Mouse (Mus musculus) left cerebral cortex, postnatal 25 days (tissue): Measurements from ENCODE around the gene Gm38431. TPM values are rescaled to one million over a fixed set of nuclear protein-coding genes. Genes with fewer than 3 reads are reported as not detected.
"Not testable (repeated sequence)": the region's sequence is repeated elsewhere in the genome, so short reads cannot be mapped to it uniquely, and the experiment has no call there.

Source experiments
- DNase-seq, 2 experiments: peaks; one replicate each; pipeline ENCODE4 v3.0.0; 2022; ENCODE audit warnings: low spot score in 2 of 2, mixed read lengths in 1 of 2
- intact Hi-C: fragments of 180-260 bp; cut with DNase I; formaldehyde crosslinking; loops from one replicate; pipeline ENCODE4 v1.15.1; 2025
- total RNA-seq, 2 experiments: library from RNA; stranded (reverse); gene quantifications; 2 replicates each; pipeline ENCODE4 v1.2.3; 2021

The Gm38431 gene
- total RNA-seq, 2 experiments from 2014 or later, result 1.6 to 3.0 TPM

DNA sequence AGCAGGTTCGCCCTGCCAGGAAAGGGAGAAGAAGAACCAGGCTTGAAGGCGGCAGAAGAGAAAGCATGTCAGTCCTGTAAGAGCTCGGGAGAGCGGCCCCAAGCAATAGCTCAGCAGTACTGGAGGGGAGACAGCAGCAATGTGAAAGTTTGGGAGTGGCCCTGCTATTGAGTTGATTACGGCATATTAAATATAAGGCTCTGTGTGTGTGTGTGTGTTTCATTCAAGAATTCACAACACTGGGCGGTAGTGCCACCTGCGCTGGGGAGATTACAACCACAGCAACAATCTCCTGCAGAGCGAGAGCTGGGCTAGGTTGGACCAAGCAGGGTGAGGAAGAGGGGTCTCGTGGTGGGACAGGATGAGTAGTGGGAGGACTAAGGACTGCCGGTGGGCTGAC, 40.2 kb downstream of the Gm38431 start:
- intact Hi-C loops, result no loop called here
- DNase-seq, result no peak

DNA sequence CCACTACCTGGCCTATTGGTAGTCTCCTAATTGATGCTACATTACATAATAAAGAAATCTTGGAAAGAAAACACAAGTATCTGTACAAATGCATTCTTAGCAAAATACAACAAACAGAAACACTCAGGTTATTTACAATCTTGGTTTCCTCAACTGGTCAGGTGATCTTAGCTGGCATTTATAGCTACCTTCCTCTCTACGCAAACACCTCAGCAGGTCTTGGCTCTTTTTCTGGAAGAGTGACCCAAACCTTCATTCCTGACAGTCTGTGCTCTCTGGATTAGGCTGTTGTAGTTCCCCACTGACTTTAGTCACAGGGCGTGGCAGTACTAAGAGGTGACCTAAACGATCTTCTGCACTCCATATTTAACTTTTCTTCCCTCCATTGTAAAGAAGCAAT, 46.6 kb downstream of the Gm38431 start:
- intact Hi-C loops, result no loop called here
- DNase-seq, result no peak

DNA sequence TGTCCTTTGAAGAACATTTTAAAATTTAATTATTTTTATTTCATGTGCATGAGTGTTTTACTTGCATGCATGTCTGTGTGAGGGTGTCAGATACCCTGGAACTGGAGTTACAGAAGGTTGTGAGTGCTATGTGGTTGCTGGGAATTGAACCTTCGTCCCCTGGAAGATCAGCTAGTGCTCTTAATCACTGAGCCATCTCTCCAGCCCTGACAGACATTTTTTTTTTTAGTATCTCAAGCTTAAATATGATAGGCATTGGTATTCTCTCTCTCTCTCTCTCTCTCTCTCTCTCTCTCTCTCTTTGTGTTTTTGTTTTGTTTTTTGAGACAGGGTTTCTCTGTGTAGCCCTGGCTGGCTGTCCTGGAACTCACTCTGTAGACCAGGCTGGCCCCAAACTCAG, 47.0 kb downstream of the Gm38431 start:
- DNase-seq, intact Hi-C loops: not testable (repeated sequence)

DNA sequence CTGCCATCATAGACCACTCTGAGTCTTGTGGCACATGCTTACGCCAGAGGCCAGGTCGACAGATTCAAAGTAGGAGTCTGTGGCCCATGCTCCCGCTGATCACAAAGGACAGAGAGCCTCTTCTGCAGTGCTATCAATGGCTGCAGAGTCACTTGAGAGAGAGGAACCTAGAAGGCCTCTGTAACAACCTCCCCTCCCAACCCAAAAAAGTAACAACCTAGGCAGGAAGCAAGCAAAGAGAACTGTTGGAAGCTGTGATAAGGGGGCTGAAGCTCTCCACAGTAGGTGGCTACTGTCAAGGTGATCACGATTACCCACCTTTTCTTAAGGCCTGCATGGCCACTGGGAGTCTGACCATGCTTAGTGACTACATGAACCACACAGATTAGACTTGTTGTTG, 48.2 kb downstream of the Gm38431 start:
- DNase-seq, result no peak

DNA sequence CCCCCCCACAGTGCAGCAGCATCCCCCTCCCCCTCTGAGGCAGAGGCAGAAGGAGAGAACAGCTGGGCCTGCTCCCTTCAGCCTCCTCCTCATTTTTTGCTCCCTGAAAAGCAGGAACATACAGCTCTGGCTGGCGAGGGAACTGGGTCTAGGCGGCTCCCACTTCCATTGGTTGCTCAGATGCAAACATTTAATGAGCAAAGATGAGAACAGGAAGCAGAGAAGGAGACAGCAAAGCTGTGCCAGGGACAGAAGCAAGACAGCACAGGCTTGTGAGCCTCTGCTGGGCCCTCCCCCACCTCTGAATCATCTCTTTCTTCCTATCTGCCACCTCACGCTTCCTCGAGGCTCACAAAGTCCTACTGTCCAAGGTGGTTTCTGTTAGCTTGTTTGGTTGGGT, 50.5 kb downstream of the Gm38431 start:
- intact Hi-C loops, result loop anchor here (1.0 kb wide), 2 partner anchors 9 to 22 kb away; partner anchors contain the start of gene Icam5

More for the DNA sequence above, 48.2 kb downstream of the Gm38431 start:
- intact Hi-C loops, result no loop called here

DNA sequence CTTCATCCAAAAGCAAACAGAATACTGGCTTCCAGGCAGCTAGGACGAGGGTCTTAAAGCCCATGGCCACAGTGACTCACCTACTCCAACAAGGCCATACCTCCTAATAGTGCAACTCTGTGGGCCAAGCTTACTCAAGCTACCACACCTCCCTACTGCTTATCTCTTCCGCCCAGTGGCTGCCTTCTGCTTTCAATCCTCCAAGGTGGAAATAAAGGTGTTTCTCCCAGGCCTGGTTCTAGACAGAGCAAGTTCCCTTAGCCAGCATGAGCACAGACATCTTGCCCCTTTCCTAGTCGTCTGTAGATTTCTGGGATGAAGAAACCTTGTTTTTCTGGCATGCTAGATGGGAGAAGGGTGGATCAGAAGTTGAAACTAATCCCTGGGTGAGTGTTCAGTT, 52.0 kb downstream of the Gm38431 start:
- DNase-seq, result peak in 1 of 2 experiments; percentile 9
- intact Hi-C loops, result no loop called here

More for the DNA sequence above, 50.5 kb downstream of the Gm38431 start:
- peak; percentile 83 to 97 for DNase-seq

DNA sequence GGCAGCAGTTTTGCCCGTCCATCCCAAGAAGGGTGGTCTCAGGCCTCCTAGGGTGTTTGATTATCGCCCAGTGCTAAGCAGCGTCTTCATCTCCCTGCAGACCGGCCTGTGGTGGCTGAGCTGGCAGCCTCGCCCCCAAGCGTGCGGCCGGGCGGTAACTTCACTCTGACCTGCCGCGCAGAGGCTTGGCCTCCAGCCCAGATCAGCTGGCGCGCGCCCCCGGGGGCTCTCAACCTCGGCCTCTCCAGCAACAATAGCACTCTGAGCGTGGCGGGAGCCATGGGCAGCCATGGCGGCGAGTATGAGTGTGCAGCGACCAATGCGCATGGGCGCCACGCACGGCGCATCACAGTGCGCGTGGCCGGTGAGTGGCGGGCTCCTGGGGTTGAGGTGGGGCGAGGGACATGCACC, 54.3 kb downstream of the Gm38431 start:
- DNase-seq, result peak in 1 of 2 experiments; percentile 42
- intact Hi-C loops, result loop anchor here (2.0 kb wide), 1 partner anchor 59 kb away; no protein-coding TSS in a partner anchor

DNA sequence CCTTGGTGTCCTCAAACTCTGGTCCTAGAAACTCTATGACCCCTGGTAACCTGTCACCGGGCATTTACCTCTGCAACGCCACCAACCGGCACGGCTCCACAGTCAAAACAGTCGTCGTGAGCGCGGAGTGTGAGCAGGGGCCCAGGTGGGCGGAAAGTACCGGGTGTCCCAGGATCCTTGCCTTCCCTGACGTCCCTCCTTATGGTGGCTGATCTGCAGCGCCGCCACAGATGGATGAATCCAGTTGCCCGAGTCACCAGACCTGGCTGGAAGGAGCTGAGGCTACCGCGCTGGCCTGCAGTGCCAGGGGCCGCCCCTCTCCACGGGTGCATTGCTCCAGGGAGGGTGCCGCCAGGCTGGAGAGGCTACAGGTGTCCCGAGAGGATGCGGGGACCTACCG, 55.1 kb downstream of the Gm38431 start:
- DNase-seq, result peak in 1 of 2 experiments; percentile 31
- intact Hi-C loops, result loop anchor here (1.0 to 2.0 kb wide), 2 partner anchors 27 to 60 kb away; no protein-coding TSS in a partner anchor

DNA sequence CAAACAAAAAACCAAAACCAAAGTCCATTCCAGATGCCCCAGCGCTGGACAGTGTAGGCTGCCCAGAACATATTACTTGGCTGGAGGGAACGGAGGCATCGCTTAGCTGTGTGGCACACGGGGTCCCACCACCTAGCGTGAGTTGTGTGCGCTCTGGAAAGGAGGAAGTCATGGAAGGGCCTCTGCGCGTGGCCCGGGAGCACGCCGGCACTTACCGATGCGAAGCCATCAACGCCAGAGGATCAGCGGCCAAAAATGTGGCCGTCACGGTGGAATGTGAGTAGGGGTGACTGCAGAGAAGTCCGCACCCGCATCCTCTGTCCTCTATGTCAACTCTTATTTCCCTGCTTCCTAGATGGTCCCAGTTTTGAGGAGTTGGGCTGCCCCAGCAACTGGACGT, 55.6 kb downstream of the Gm38431 start:
- intact Hi-C loops, result loop anchor here (1.0 to 2.0 kb wide), 2 partner anchors 27 to 61 kb away; no protein-coding TSS in a partner anchor
- no peak for DNase-seq

DNA sequence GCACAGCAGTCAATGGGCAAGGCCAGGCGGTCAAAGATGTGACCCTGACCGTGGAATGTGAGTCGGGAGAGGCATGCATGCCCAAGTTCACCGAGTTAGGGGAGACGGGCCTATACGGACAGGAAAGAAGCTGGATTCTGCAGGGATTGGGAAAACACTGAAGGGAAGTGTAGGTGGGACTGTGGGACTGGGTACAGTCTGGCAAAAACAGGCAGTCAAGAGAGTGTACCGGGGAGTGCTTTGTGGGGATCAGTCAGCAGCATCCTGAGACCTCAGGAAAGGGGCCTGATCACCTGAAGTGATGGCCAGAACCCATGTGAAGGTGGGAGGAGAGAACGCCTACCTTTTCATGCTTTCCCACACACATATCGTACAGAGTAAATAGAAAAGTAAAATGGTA, 56.2 kb downstream of the Gm38431 start:
- intact Hi-C loops, result no loop called here
- DNase-seq, result peak in 1 of 2 experiments; percentile 58

DNA sequence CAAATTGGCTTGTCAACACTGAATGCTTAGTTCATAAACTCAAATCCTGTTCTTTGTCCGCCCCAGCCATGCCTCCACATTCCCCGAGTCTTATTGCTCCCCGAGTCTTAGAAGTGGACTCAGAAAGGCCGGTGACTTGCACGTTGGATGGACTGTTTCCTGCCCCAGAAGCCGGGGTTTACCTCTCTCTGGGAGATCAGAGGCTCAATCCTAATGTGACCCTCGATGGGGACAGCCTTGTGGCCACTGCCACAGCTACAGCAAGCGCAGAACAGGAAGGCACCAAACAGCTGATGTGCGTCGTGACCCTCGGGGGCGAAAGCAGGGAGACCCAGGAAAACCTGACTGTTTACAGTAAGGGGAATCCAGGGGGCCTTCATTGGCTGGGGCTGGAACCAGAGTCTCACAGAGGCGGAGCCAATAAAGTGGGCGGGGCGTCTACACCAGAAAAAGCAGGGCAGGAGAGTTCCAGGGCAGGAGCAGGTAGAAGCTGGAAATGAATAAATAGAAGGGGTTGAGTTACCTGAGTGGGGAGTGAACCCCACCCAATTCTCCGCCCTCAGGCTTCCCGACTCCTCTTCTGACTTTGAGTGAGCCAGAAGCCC, 57.2 kb downstream of the Gm38431 start:
- intact Hi-C loops, result no loop called here
- no peak for DNase-seq

DNA sequence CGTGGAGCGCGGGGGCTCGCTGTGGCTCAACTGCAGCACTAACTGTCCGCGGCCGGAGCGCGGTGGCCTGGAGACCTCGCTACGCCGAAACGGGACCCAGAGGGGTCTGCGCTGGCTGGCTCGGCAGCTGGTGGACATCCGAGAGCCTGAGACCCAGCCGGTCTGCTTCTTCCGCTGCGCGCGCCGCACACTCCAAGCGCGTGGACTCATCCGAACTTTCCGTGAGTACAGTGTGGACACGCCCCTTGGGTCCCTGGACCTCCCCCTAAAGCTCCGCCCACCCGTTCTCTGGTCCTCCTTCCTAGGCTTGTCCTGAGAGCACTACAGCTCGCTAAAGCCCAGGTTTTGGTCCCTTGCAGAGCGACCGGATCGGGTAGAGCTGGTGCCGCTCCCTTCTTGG, 58.7 kb downstream of the Gm38431 start:
- intact Hi-C loops, result no loop called here
- peak; percentile 71 to 81 for DNase-seq

DNA sequence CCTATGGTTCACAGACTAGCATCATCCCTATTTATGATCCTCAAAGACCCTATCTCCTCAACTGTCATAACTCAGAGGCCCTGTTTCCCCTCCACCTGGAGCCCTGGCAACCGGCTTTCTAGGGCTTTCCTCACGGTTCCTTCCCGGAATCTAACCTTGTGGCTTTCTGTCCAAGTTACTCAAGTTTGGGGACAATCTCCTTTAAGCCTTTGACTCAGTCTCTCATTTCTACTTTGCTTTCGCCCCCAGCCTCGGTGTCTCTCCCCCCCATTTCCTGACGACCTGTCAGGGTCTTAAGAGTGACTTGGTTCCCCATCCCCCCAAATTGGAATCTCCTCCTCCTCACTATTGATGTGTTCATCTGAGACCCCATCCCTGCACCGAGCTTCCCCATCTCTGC, 59.3 kb downstream of the Gm38431 start:
- DNase-seq, result no peak
- intact Hi-C loops, result loop anchor here (1.0 kb wide), 2 partner anchors 9 to 40 kb away; no protein-coding TSS in a partner anchor

DNA sequence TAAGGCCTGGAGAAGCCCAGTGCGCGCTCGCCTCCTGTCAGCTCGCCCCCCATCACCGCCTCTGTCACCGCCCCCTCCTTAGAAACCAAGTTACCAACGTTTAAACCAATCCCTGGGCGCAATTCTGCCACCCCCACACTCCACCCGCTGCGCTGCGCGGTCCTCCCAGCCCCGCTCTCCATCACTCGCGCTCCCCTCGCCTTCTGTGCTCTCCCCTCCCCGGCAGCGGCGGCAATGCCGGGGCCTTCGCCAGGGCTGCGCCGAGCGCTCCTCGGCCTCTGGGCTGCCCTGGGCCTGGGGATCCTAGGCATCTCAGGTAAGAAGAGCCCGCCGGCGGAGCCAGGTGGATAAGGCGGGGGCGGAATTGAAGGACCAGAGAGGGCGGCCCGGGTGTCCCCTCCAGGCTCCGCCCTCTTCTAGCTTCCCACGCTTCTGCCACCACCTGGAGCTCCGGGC, 59.9 kb downstream of the Gm38431 start, which contains the start of gene Icam5:
TSS of gene Icam5 (plus strand) at position 178 of the 456 bp plus-strand sequence.
- intact Hi-C loops, result loop anchor here (1.0 to 2.0 kb wide), 5 partner anchors 9 to 99 kb away; partner anchors contain the start of genes Gm38431 and Tyk2

DNA sequence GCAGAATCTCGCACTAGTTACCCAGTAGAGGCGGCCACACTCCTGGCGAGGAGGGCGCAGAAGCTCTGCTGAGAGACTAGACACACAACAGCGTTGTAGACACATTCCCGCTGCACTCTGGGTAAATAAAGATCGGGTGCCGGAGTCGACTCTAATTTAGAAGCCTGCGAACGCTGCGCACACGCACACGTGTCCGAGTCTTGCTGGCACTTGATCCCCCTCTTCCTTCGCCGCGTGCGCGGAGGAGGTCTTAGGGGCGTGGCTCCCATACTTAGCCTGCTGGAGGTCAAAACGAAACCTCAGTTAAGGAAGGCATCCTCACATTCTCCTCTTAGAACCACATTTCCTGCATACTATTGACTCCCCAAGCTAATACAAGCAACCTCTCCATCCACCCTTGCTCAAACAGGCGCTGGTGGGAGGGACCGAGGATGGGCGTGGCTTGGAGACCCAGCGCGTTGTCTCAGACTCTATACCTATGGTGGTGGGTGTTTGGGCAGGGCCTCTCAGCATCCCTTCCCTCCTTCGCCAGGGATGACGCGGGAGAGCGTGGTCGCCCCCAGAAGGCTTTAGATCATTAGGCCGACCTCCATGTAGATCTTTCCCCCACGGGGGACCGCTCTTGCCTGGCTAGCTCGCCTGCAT, 60.4 kb downstream of the Gm38431 start:
- intact Hi-C loops, result loop anchor here (1.0 to 2.0 kb wide), 3 partner anchors 32 to 99 kb away; partner anchors contain the start of genes Gm38431 and Tyk2
- DNase-seq, result peak; percentile 88 to 93

More for the DNA sequence above, 59.9 kb downstream of the Gm38431 start, which contains the start of gene Icam5:
- peak; percentile 84 to 95 for DNase-seq

DNA sequence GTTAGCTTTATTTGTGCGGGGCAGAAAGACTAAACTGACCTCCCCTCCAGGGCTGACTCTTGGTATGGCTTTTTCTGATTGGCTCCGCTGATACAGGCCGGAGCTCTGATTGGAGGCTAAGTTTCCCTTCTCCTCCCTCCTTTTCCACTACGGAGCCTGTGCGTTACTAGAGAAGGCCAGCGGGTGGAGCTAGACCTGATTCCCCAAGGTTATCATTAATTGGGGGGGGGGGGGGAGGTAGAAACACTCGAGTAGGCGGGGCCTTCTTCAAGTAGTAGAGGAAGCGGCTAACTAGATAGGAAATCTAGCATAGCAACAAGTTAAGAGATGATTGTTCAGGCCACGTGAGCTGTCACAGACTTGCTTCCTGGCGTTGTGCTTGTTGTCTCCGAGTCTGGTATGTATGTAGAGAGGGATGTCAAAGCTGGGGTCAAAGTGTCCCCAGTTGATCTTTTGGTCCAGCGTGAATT, 61.0 kb downstream of the Gm38431 start:
- intact Hi-C loops, result loop anchor here (1.0 to 2.0 kb wide), 3 partner anchors 32 to 100 kb away; partner anchors contain the start of genes Gm38431 and Tyk2
- DNase-seq, result peak; percentile 76 to 91

DNA sequence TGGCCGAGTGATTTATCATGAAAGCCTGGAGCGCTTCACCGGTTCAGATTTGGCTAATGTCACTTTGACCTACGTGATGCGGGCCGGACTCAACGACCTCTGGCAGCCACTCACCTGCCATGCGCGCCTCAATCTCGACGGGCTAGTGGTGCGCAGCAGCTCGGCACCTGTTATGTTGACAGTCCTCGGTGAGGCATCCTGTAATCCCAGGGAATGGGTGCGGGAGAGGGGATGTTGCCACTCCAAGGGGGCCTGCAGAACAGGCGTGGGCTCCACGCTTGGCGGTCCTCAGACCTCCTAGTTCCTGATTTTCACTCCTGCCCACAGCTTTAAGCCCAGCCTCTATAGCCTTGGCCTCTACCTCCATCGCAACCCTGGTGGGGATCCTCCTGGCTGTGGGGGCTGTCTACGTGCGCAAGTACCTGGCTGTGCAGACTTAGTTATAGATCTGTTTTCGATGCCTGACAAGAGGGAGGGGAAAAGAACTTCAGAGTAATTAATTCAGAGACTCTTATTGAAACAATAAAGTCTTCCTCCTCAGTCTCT, 61.7 kb downstream of the Gm38431 start:
- intact Hi-C loops, result loop anchor here (2.0 kb wide), 1 partner anchor 101 kb away; the partner anchor contains the start of gene Tyk2
- DNase-seq, result no peak

DNA sequence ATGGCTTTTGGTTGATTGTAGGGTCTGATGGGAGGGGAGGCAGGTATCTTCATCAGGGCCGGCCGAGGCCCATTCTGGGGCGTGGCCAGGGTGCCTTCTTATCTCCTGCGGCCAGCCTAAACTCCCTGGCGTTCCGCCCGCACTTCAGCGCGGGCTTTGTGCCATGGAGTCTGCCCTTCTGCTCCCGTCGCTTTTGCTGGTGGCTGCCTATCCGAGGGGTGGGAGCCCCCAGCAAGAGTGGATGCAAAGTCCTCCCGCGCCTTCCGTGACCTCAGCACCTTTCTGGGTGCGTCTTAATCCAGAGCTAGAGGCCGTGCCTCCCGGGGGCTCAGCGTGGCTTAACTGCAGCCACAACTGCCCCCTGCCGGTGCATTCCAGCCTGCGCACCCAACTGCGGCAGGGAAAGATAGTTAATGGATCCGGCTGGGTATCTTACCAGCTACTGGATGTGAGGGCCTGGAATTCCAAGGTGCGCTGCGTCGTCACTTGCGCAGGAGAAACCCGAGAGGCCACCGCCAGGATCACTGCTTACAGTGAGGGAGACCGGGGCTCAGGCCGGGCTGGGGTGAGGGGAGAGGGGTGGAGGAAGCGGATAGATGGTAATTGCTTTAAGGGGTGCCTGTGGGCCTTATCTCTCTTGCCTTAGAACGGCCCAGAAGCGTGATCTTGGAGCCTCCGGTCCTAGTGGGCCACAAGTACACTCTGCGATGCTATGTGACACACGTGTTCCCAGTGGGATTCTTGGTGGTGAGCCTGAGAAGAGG, 62.3 kb downstream of the Gm38431 start, which contains the start of gene Icam4:
TSS of gene Icam4 (plus strand) at position 83 of the 764 bp plus-strand sequence.
- intact Hi-C loops, result loop anchor here (2.0 kb wide), 2 partner anchors 101 to 129 kb away; partner anchors contain the start of gene Tyk2

DNA sequence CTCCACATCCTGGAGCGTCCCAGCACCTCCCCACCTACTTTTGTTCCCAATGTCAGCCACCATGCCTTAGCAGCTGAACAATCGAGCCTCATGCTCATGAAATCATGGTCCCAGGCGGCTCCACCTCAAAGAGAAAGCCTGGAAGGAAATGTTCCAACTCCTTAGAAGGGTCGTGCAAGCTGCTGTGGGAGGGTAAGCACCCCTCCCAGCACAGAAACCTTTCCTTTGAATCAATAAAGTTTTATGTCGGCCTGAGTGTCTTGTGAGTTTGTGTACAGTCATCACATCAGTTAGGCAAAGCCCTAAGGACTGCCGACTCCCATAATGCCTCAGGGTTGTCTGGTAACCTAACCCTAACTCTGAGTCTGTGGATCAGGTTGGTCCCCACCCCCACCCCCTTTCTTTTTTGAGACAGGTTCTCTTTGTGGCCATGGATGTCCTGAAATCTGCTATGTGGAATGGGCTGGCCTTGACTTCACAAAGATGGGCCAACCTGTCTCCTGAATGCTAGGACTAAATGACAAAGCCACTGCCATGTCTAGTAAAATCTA, 63.2 kb downstream of the Gm38431 start:
- intact Hi-C loops, result loop anchor here (2.0 kb wide), 1 partner anchor 128 kb away; no protein-coding TSS in a partner anchor

More for the DNA sequence above, 62.3 kb downstream of the Gm38431 start, which contains the start of gene Icam4:
- DNase-seq, result peak; percentile 72 to 73

More for the DNA sequence above, 63.2 kb downstream of the Gm38431 start:
- DNase-seq, result no peak
